Mouse (Mus musculus) MEL (cell line): Measurements from ENCODE around the gene Nacc2. TPM values are rescaled to one million over a fixed set of nuclear protein-coding genes. Genes with fewer than 3 reads are reported as not detected.

Experiments used
- DNase-seq: peaks from one replicate; pipeline ENCODE4 v3.0.0; 2011; ENCODE audit warnings: low read depth, low spot score
- H3K27ac ChIP-seq: 2 replicates; pipeline ENCODE4 v1.5.1; 2012; ENCODE audit warnings: low read depth, mild to moderate bottlenecking, control low read depth, low read length, moderate library complexity; ENCODE audit not compliant: control insufficient read depth
- H3K27me3 ChIP-seq, 2 experiments: fragments of 150-350 bp in 1 of 2; sonication (generic) in 1 of 2; 2 replicates each; pipeline ENCODE4 v1.6.1; 2012; ENCODE audit warnings: low read length in 2 of 2, mild to moderate bottlenecking in 2 of 2, improper control_type of control experiment in 1 of 2, moderate library complexity in 1 of 2; ENCODE audit not compliant: insufficient read depth in 2 of 2, control insufficient read depth in 1 of 2
- H3K36me3 ChIP-seq, 2 experiments: 2 replicates each; pipeline ENCODE4 v1.6.1; 2012 to 2014; ENCODE audit warnings: low read length in 2 of 2, improper control_type of control experiment in 1 of 2, inconsistent platforms in 1 of 2, mild to moderate bottlenecking in 1 of 2; ENCODE audit not compliant: insufficient read depth in 2 of 2, control insufficient read depth in 1 of 2
- H3K4me1 ChIP-seq, 2 experiments: fragments of 150-350 bp in 1 of 2; sonication (generic) in 1 of 2; 2 replicates each; pipeline ENCODE4 v1.6.1; 2012; ENCODE audit warnings: low read length in 2 of 2, improper control_type of control experiment in 1 of 2, mild to moderate bottlenecking in 1 of 2; ENCODE audit not compliant: insufficient read depth in 2 of 2, control insufficient read depth in 1 of 2
- H3K4me3 ChIP-seq, 2 experiments: fragments of 150-350 bp in 1 of 2; sonication (generic) in 1 of 2; 2 replicates each; pipeline ENCODE4 v1.5.1; 2012; ENCODE audit warnings: low read depth in 2 of 2, low read length in 2 of 2, mild to moderate bottlenecking in 2 of 2, moderate library complexity in 2 of 2, control low read depth in 1 of 2, improper control_type of control experiment in 1 of 2; ENCODE audit not compliant: control insufficient read depth in 1 of 2, insufficient read depth in 1 of 2
- H3K79me2 ChIP-seq: 2 replicates; pipeline ENCODE4 v1.6.1; 2012; ENCODE audit warnings: mild to moderate bottlenecking, low read length, moderate library complexity; ENCODE audit not compliant: control insufficient read depth, poor library complexity, insufficient read depth
- H3K9ac ChIP-seq: 2 replicates; pipeline ENCODE4 v1.6.1; 2012; ENCODE audit warnings: low read depth, mild to moderate bottlenecking, control low read depth, low read length, moderate library complexity; ENCODE audit not compliant: control insufficient read depth, poor library complexity, severe bottlenecking
- H3K9me3 ChIP-seq: fragments of 150-350 bp; sonication (generic); replicated peaks from 2 replicates; pipeline ENCODE4 v1.6.1; 2012; ENCODE audit warnings: mild to moderate bottlenecking, low read length, improper control_type of control experiment, moderate library complexity; ENCODE audit not compliant: insufficient read depth
- CTCF ChIP-seq, 3 experiments: IDR thresholded peaks in 2 of 3; conservative IDR thresholded peaks in 1 of 3; 2 replicates each; pipeline ENCODE4 v1.5.1; 2011 to 2012; ENCODE audit warnings: low read length in 3 of 3, low read depth in 2 of 3, mild to moderate bottlenecking in 2 of 3, improper control_type of control experiment in 1 of 3, inconsistent platforms in 1 of 3, mixed read lengths in 1 of 3, moderate library complexity in 1 of 3; ENCODE audit not compliant: control insufficient read depth in 1 of 3, insufficient read depth in 1 of 3, poor library complexity in 1 of 3, severe bottlenecking in 1 of 3
- EP300 ChIP-seq, 2 experiments: IDR thresholded peaks; 2 replicates each; pipeline ENCODE4 v1.6.1; 2011; ENCODE audit warnings: improper control_type of control experiment in 2 of 2, low read length in 2 of 2, low read depth in 1 of 2, mild to moderate bottlenecking in 1 of 2
- GABPA ChIP-seq: IDR thresholded peaks from 2 replicates; pipeline ENCODE4 v1.6.1; 2012; ENCODE audit warnings: low read depth, mild to moderate bottlenecking, inconsistent platforms, low read length, improper control_type of control experiment, moderate library complexity
- MAFK ChIP-seq: IDR thresholded peaks from 2 replicates; pipeline ENCODE4 v1.6.1; 2011; ENCODE audit warnings: low read depth, mild to moderate bottlenecking, low read length, improper control_type of control experiment, borderline replicate concordance
- MAX ChIP-seq: IDR thresholded peaks from 2 replicates; pipeline ENCODE4 v1.6.1; 2011; ENCODE audit warnings: low read length, improper control_type of control experiment
- MAZ ChIP-seq: IDR thresholded peaks from 2 replicates; pipeline ENCODE4 v1.6.1; 2012; ENCODE audit warnings: low read depth, mild to moderate bottlenecking, inconsistent platforms, low read length, improper control_type of control experiment
- MYB ChIP-seq: IDR thresholded peaks from 2 replicates; pipeline ENCODE4 v1.6.1; 2011; ENCODE audit warnings: mild to moderate bottlenecking, low read depth, low read length, improper control_type of control experiment
- MYC ChIP-seq: IDR thresholded peaks from 2 replicates; pipeline ENCODE4 v1.6.1; 2011; ENCODE audit warnings: low read depth, mild to moderate bottlenecking, low read length, improper control_type of control experiment, moderate library complexity
- NRF1 ChIP-seq: IDR thresholded peaks from 2 replicates; pipeline ENCODE4 v1.6.1; 2014; ENCODE audit warnings: low read depth, mild to moderate bottlenecking, inconsistent platforms, low read length, improper control_type of control experiment, moderate library complexity; ENCODE audit not compliant: poor library complexity, insufficient read depth, severe bottlenecking
- POLR2AphosphoS2 ChIP-seq: IDR thresholded peaks from 2 replicates; pipeline ENCODE4 v1.6.1; 2011; ENCODE audit warnings: low read length, improper control_type of control experiment
- RAD21 ChIP-seq: IDR thresholded peaks from 2 replicates; pipeline ENCODE4 v1.6.1; 2011; ENCODE audit warnings: mild to moderate bottlenecking, low read depth, low read length, improper control_type of control experiment
- SIN3A ChIP-seq: IDR thresholded peaks from 2 replicates; pipeline ENCODE4 v1.6.1; 2012; ENCODE audit warnings: low read length, improper control_type of control experiment, inconsistent platforms
- TAL1 ChIP-seq: IDR thresholded peaks from 2 replicates; pipeline ENCODE4 v1.6.1; 2012; ENCODE audit warnings: mild to moderate bottlenecking, inconsistent platforms, low read length, moderate library complexity, mixed read lengths
- USF1 ChIP-seq: IDR thresholded peaks from 2 replicates; pipeline ENCODE4 v1.6.1; 2014; ENCODE audit warnings: low read depth, mild to moderate bottlenecking, inconsistent platforms, low read length, improper control_type of control experiment, moderate library complexity
- ZC3H11A ChIP-seq: IDR thresholded peaks from 2 replicates; pipeline ENCODE4 v1.6.1; 2012; ENCODE audit warnings: low read depth, mild to moderate bottlenecking, inconsistent platforms, low read length, improper control_type of control experiment
- ZKSCAN1 ChIP-seq: IDR thresholded peaks from 2 replicates; pipeline ENCODE4 v1.6.1; 2012; ENCODE audit warnings: low read depth, mild to moderate bottlenecking, inconsistent platforms, low read length, improper control_type of control experiment, moderate library complexity
- ZMIZ1 ChIP-seq: IDR thresholded peaks from 2 replicates; pipeline ENCODE4 v1.6.1; 2012; ENCODE audit warnings: low read depth, mild to moderate bottlenecking, inconsistent platforms, low read length, improper control_type of control experiment, moderate library complexity
- ZNF384 ChIP-seq: IDR thresholded peaks from 2 replicates; pipeline ENCODE4 v1.6.1; 2012; ENCODE audit warnings: low read depth, mild to moderate bottlenecking, inconsistent platforms, low read length, improper control_type of control experiment
- polyA plus RNA-seq, 2 experiments: library from polyadenylated mRNA; stranded (reverse) in 1 of 2; unstranded in 1 of 2; fragments of >175 nt in 1 of 2; fragments of >200 nt in 1 of 2; gene quantifications; 2 replicates each; pipeline versions ENCODE4 v1.2.1 to v1.2.4; 2012; ENCODE audit warnings: low replicate concordance in 2 of 2, low read depth in 1 of 2; ENCODE audit not compliant: insufficient read length in 2 of 2, insufficient read depth in 1 of 2, missing spikeins in 1 of 2
- total RNA-seq: library from RNA; depleted of rRNA; stranded (reverse); fragments of 300-350 nt; gene quantifications from 2 replicates; pipeline ENCODE4 v1.2.3, GENCODE M21; 2012

The Nacc2 gene
- total and polyA plus RNA-seq, 3 experiments, result 0.19 to 1.7 TPM; not detected in 1

DNA sequence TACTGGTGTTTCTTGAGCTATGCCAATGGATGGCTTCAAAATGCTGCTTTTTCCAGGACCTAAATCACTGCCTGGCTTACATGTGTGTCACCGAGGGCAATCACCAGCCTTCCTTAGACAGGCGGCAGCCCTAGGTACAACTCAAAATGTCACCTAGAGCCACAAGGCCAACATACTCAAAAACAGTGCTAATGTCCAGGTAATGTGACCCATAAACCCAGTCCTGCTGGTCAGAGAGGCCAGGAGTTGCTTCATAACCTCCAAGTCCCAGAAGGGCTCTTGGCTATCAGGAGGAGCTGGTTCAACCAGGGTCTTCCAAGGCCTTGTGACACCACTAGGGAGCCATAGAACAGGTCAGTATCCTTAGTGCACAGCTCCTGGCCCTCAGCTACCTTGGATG lies 11.6 kb upstream of the Nacc2 start:
- Histone ChIP-seq H3K4me1 (peaks cover 0 to 5% of the 10 kb centered on the region in 2 experiments; a peak in 2 of 4 replicates), H3K36me3 (peaks cover 0 to 4% of the 10 kb centered on the region in 2 experiments; a peak in 2 of 4 replicates), H3K9ac (no peak overlapping the region), H3K27me3 (no peaks in the 10 kb centered on the region), H3K79me2 (peaks cover 11% of the 10 kb centered on the region), H3K4me3 (no peak overlapping the region), H3K27ac (no peak overlapping the region), H3K9me3 (no peaks in the 10 kb centered on the region)
- no peak for DNase-seq
- TF ChIP-seq EP300 (IDR thresholded peaks at IDR 0.05; ENCODE audit: low read depth in 1 of 2, low read length in 2 of 2), result no peak
- TF ChIP-seq MAFK, result no peak
- no peak for TF ChIP-seq ZMIZ1
- no peak for TF ChIP-seq ZKSCAN1
- TF ChIP-seq CTCF (IDR thresholded peaks at IDR 0.05 in 2 of 3, conservative IDR thresholded peaks at IDR 0.05 in 1 of 3; ENCODE audit: control insufficient read depth in 1 of 3, insufficient read depth in 1 of 3, low read depth in 2 of 3, low read length in 3 of 3, poor library complexity in 1 of 3, severe bottlenecking in 1 of 3), result no peak
- TF ChIP-seq NRF1, result no peak
- no peak for TF ChIP-seq GABPA
- TF ChIP-seq USF1, result no peak
- no peak for TF ChIP-seq POLR2AphosphoS2
- no peak for TF ChIP-seq RAD21
- TF ChIP-seq MAZ, result no peak
- TF ChIP-seq MYC, result no peak
- no peak for TF ChIP-seq MYB
- no peak for TF ChIP-seq ZNF384
- no peak for TF ChIP-seq TAL1
- no peak for TF ChIP-seq SIN3A
- TF ChIP-seq ZC3H11A, result no peak

DNA sequence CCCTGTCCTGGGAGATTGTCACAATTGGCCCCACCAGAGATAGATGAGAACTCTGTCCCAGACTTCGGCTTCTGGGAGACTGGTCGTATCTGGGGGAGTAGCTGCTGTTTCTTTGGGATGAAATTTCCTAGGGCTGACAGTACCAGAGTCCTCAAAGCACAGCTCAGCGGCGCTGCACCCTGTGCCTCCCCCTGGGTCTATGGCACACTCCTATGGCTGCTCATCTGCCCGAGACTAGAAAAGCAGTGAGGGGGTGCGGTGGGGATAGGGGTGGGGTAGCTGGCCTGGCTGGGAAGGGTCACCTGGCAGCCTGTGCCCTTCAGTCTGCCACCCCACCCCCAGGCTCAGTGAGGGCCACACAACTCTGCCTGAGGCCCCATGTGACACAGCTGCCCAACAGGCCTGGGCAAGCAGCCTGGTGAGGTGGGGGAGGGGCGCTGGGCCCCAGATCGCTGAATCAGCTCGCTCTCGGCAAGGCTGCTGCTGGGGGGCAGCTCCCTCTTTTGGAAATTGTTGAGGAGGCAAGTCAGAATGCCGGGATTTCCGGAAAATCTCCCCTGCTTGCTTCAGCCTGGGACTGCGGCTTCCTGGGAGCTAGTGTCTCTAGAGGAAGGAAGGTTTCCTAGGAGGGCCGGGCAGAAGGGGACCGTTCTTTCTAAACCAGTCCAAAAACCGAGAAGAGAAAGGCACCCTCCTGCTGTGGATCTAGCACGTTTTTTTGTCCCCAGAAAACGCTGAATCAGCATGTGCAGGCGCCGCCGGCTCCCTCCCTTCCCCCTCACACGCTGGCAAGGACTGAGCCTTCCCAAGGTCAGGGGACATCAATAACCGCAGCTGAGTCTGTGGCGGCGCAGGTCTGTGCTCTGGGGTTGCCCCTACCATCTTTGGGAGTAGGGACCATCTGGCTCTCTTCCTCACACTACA lies 9.9 kb upstream of the Nacc2 start:
- Histone ChIP-seq H3K79me2 (no peaks in the 10 kb centered on the region), H3K27me3 (no peaks in the 10 kb centered on the region), H3K9ac (no peak overlapping the region), H3K27ac (no peak overlapping the region), H3K4me1 (peaks cover 0 to 4% of the 10 kb centered on the region in 2 experiments; a peak in 2 of 4 replicates), H3K4me3 (no peak overlapping the region), H3K36me3 (peaks cover 0 to under 1% of the 10 kb centered on the region in 2 experiments; a peak in 2 of 4 replicates), H3K9me3 (no peaks in the 10 kb centered on the region)
- no peak for DNase-seq
- TF ChIP-seq MAX (no peak), MYC (no peak), USF1 (no peak), MAFK (peak; percentile 63; the same call in 1 of the 2 replicates), MAZ (no peak)
